Mouse (Mus musculus) forebrain, postnatal 0 days (tissue): ENCODE data around the gene Gm10197. TPM values are rescaled to one million over a fixed set of nuclear protein-coding genes. Genes with fewer than 3 reads are reported as not detected.

Source experiments
- ATAC-seq: fragments of 200-750 bp; cut with Nextera tagmentation; 2 replicates; pipeline ENCODE4 v1.8.0; 2017; ENCODE audit warnings: mild to moderate bottlenecking, moderate library complexity
- DNase-seq: peaks from one replicate; pipeline ENCODE4 v3.0.0-alpha.2; 2015
- H3K27ac ChIP-seq: fragments of 300-500 bp; sonication (generic); 2 replicates; pipeline ENCODE4 v1.5.1; 2014; ENCODE audit warnings: low read depth, mild to moderate bottlenecking, antibody characterized with exemption, low read length, moderate library complexity, mixed read lengths
- H3K27me3 ChIP-seq: fragments of 300-500 bp; sonication (generic); 2 replicates; pipeline ENCODE4 v1.6.1; 2014; ENCODE audit warnings: mild to moderate bottlenecking, low read length, mixed read lengths; ENCODE audit not compliant: insufficient read depth
- H3K36me3 ChIP-seq: fragments of 300-500 bp; sonication (generic); 2 replicates; pipeline ENCODE4 v1.6.1; 2014; ENCODE audit warnings: mild to moderate bottlenecking, moderate library complexity; ENCODE audit not compliant: insufficient read depth
- H3K4me1 ChIP-seq: fragments of 300-500 bp; sonication (generic); 2 replicates; pipeline ENCODE4 v1.6.1; 2014; ENCODE audit warnings: antibody characterized with exemption; ENCODE audit not compliant: insufficient read depth
- H3K4me2 ChIP-seq: fragments of 300-500 bp; sonication (generic); 2 replicates; pipeline ENCODE4 v1.6.1; 2014; ENCODE audit warnings: low read depth, mild to moderate bottlenecking, moderate library complexity
- H3K4me3 ChIP-seq: fragments of 300-500 bp; sonication (generic); 2 replicates; pipeline ENCODE4 v1.5.1; 2014; ENCODE audit warnings: low read depth, low read length, mixed read lengths
- H3K9ac ChIP-seq: fragments of 300-500 bp; sonication (generic); 2 replicates; pipeline ENCODE4 v1.6.1; 2014; ENCODE audit warnings: mild to moderate bottlenecking
- H3K9me3 ChIP-seq: fragments of 300-500 bp; sonication (generic); 2 replicates; pipeline ENCODE4 v1.6.1; 2016; ENCODE audit warnings: low read length
- CTCF ChIP-seq: sonication (generic); IDR thresholded peaks from 2 replicates; pipeline ENCODE4 v1.5.1; 2016; ENCODE audit warnings: antibody characterized with exemption, control low read depth, low read depth
- WGBS: fragments of 180-500 bp; shearing (Covaris S2); extraction: QIAGEN DNeasy Blood & Tissue Kit; methylation state at CpG from one replicate; pipeline ENCODE4 v1.1.7; 2014; 5-methylcytosine and 5-hydroxymethylcytosine counted together
- polyA plus RNA-seq: library from polyadenylated mRNA; unstranded; fragments of >200 nt; fragmentation: Nextera tagmentation; extraction: Ambion mirVana; gene quantifications from 2 replicates; pipeline ENCODE4 v1.2.1, GENCODE M21; 2015
- total RNA-seq: library from RNA; depleted of rRNA; stranded (reverse); fragments of >200 nt; gene quantifications from 2 replicates; pipeline ENCODE4 v1.2.3, GENCODE M21; 2014; rRNA removed

Gene Gm10197
- not detected in 2 replicates for total RNA-seq
- not detected in 2 replicates for polyA plus RNA-seq

DNA sequence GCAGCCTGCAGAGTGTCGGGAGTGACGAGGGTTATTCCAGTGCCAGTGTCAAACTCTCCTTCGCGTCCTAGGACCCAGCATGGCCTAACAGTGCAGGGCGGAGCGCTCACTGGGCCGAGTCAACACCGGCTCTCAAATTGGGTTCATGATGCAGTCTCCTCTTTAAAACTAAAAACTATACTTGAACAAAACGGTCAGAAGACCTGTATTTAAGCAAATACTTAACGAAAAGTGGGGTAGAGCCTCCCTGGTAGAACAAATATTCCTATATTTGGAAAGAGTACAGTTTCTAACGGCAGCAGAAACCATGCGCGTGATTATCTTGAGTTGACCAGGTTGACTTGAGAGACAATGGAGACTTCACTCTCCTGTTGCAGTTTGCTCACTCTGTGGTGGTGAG lies at the start of gene Gm10197:
Gene Gm10197, minus strand, starts transcription at position 101 of the 400 bp plus-strand sequence.
- Histone ChIP-seq H3K36me3 (peaks cover 18% of the 10 kb centered on the region), H3K27ac (no peak within 1 kb of the TSS), H3K9ac (no peak within 1 kb of the TSS), H3K4me3 (no peak within 1 kb of the TSS), H3K27me3 (no peaks in the 10 kb centered on the region), H3K4me2 (no peak within 1 kb of the TSS), H3K9me3 (no peaks in the 10 kb centered on the region), H3K4me1 (no peaks in the 10 kb centered on the region)
- WGBS: 93% methylated on average over 13 of the region's 13 CpGs
- ATAC-seq (no peak), DNase-seq (no peak)
- TF ChIP-seq CTCF: no peak

DNA sequence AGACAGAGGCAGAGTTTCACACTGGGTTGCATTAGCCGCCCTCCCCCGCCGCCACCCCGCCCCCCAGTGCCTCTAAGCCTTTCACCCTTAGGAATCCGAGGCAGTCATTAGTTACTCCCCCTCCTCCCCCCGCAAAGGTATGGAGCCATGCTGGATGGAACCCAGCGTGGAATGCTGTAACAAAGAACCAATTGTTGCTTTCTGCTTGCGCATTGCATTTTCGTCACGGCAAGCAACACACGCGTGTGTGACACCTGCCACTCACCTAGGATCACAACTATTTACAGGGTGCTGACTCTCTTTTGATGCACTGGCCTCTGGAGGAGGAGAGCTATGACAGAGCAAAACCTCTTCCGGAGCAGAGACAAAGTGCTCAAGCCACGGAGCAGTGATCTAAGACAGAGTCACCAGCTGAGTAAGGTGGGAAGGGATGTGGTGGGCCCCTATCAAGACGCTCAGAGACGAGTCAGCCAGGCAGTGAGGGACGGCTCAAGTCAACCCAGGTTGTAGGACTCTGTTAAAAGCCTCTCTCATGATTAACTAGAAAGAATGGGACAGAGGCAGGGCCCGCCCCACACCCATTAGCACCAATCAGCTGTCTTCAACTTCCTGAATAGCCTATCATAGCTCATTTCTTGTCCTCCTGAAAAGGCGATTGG lies 49.5 kb upstream of the Gm10197 start:
- no peak overlapping the region for H3K27ac ChIP-seq
- TF ChIP-seq CTCF: no peak

GRCm38 (mm10) chr19:53419834-53420233 lies 48.3 kb upstream of the Gm10197 start:
- WGBS: 52% methylated on average over 5 of the region's 5 CpGs
- ATAC-seq (no peak), DNase-seq (peak; percentile 59)
- no peak overlapping the region for H3K4me2 ChIP-seq
- TF ChIP-seq CTCF: peak; percentile 68
- H3K4me3 ChIP-seq: no peak overlapping the region
- no peaks in the 10 kb centered on the region for H3K9me3 ChIP-seq
- no peak overlapping the region for H3K9ac ChIP-seq
- H3K36me3 ChIP-seq: no peaks in the 10 kb centered on the region
- no peak overlapping the region for H3K27ac ChIP-seq
- peaks cover 7% of the 10 kb centered on the region; the same call in 1 of the 2 replicates for H3K4me1 ChIP-seq
- no peaks in the 10 kb centered on the region for H3K27me3 ChIP-seq

More for the DNA sequence above, 49.5 kb upstream of the Gm10197 start:
- ATAC-seq (peak; percentile 98), DNase-seq (peak; percentile 76)
- WGBS: under 1% methylated on average over 19 of the region's 19 CpGs
- H3K4me3 ChIP-seq: peak overlapping the region; percentile 40
- no peaks in the 10 kb centered on the region for H3K9me3 ChIP-seq
- no peaks in the 10 kb centered on the region for H3K27me3 ChIP-seq
- no peaks in the 10 kb centered on the region for H3K36me3 ChIP-seq
- H3K4me1 ChIP-seq: peaks cover 7% of the 10 kb centered on the region; the same call in 1 of the 2 replicates
- peak overlapping the region; percentile 43 for H3K9ac ChIP-seq
- peak overlapping the region; percentile 75 for H3K4me2 ChIP-seq

DNA sequence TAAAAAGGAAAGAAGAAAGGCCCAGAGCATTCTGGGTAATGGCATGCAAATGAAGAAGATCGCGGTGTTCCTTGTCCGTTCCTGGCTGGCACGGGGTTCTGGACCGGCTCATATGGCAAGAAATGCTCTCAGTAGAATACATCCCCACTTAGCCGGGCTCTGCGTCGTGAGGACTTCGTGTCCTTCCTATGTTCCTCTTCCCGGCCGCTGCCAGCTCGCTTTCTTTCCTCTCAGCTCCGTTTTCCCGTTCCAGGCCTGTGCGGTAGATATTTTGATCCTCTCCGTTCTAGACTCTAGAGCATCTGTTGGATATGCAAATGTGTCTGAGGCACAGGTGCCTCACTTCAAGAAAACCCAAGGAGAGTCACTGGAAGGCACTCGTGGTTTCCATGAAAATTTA lies 43.6 kb upstream of the Gm10197 start:
- DNase-seq (no peak), ATAC-seq (no peak)
- Histone ChIP-seq H3K4me1 (no peaks in the 10 kb centered on the region), H3K36me3 (no peaks in the 10 kb centered on the region), H3K9ac (no peak overlapping the region), H3K27me3 (no peaks in the 10 kb centered on the region), H3K4me2 (no peak overlapping the region), H3K4me3 (no peak overlapping the region), H3K27ac (no peak overlapping the region), H3K9me3 (no peaks in the 10 kb centered on the region)
- TF ChIP-seq CTCF: no peak
- 85% methylated on average over 17 of the region's 17 CpGs for WGBS

DNA sequence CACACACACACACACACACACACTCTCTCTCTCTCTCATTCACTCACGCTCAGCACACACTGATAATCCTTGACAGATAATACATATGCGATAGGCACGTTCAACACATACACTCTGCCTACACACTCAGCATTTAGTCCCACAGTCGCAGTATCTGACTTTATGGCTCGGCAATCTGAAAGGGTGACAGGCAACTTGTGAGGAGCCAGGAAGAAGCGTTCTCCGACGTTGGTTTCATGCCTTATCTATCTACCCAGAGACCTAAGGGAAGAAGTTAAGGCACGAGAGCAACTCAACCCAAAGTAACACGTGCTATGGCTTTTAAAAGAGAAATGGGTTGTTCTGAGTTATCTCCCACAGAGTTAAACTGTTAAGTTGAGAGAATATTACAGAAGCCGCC lies 43.1 kb upstream of the Gm10197 start:
- Histone ChIP-seq H3K36me3 (no peaks in the 10 kb centered on the region), H3K27me3 (no peaks in the 10 kb centered on the region), H3K9me3 (no peaks in the 10 kb centered on the region), H3K27ac (no peak overlapping the region), H3K4me3 (no peak overlapping the region), H3K4me2 (no peak overlapping the region), H3K4me1 (no peaks in the 10 kb centered on the region), H3K9ac (no peak overlapping the region)
- WGBS: 90% methylated on average over 11 of the region's 11 CpGs
- TF ChIP-seq CTCF: no peak
- ATAC-seq: no peak
- no peak for DNase-seq

GRCm38 (mm10) chr19:53413617-53414380 lies 42.2 kb upstream of the Gm10197 start:
- H3K4me2 ChIP-seq: no peak overlapping the region
- ATAC-seq: no peak
- DNase-seq: no peak
- no peak for TF ChIP-seq CTCF
- H3K4me3 ChIP-seq: no peak overlapping the region
- 89% methylated on average over 15 of the region's 15 CpGs for WGBS
- H3K4me1 ChIP-seq: no peaks in the 10 kb centered on the region
- no peaks in the 10 kb centered on the region for H3K9me3 ChIP-seq
- H3K27me3 ChIP-seq: no peaks in the 10 kb centered on the region
- no peak overlapping the region for H3K9ac ChIP-seq
- no peaks in the 10 kb centered on the region for H3K36me3 ChIP-seq
- no peak overlapping the region for H3K27ac ChIP-seq

DNA sequence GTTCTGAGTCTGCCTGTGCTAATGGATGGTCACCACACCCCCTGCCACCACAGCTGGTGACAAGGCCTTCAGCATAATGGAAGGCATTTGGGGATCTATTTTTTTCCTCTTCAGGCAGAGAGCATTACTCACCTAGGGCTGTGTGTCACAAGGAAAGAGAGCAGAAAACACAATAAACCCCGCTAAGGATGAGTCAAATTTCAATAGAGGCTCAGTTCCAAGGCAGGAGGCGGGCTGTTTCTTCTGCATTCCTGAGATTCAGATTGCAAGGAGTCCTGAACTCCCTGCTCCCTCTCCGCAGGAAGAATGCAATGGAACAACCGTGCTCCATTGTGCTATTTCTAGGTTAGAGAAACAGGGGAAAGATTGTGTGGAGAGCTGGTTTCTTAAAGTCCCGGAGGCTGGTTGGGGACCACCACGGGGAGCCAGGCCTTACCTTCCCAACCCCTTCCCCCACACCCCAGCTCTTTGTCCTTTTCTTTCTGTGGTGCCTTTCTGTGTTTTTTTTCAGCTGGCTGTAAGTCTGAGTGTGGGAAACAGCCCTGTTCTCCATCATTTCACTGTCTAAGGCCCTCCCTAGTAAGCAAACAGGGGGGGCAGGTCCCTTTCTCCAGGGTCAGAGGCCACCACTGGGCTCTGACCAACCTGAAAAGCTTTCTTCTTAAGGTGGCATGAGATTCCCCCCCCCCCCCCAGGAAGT lies 40.7 kb upstream of the Gm10197 start:
- no peaks in the 10 kb centered on the region for H3K9me3 ChIP-seq
- ATAC-seq (no peak), DNase-seq (no peak)
- TF ChIP-seq CTCF: no peak
- no peak overlapping the region for H3K27ac ChIP-seq
- H3K4me3 ChIP-seq: no peak overlapping the region
- H3K27me3 ChIP-seq: no peaks in the 10 kb centered on the region
- H3K36me3 ChIP-seq: no peaks in the 10 kb centered on the region
- no peaks in the 10 kb centered on the region for H3K4me1 ChIP-seq
- no peak overlapping the region for H3K9ac ChIP-seq
- H3K4me2 ChIP-seq: no peak overlapping the region
- WGBS: 14% methylated on average over 6 of the region's 6 CpGs
